Mouse (Mus musculus) spleen, postnatal 10 days (tissue): ENCODE measurements around the gene Prkcd.
A peak's percentile ranks its signal among the peaks of the same experiment; 100 is the strongest.

Experiments used
- DNase-seq, 2 experiments: peaks; one replicate each; pipeline ENCODE4 v3.0.0; 2021 to 2022; ENCODE audit warnings: low spot score in 2 of 2

Prkcd gene

DNA sequence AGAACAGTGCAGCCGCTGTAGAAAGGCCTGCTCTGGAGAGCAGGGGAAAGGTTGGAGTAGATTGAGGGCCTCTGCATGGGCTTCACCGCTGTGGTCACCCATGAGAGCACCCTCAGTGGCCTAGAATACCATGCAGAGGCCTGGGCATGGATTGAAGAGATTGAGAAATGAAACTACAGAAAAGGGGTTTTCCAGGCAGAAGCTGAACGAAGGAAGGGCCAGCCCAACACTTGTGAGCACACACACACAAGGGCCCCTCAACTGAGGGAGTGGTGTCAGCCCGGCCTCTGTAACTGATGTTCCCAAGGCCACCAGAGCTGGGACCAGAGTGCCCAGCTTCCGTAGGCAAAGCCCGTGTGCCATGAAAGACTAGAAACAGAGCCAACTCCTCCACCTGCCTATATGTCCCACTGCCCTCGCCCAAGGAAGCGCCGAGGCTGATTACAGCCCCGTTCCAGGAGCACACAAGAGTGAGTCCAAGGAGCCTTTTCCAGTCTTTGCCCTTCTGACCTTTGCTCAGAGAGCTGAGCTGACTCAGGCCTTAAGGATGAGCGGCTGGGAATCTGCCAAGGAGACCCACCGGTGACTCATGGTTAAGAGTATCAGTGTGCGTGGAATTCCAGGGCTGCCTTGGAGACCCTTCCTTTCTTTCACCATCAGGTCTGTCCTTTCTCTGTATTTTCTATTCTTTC lies 9.4 kb upstream of the Prkcd start:
- peak in 1 of 2 experiments; percentile 36 for DNase-seq

DNA sequence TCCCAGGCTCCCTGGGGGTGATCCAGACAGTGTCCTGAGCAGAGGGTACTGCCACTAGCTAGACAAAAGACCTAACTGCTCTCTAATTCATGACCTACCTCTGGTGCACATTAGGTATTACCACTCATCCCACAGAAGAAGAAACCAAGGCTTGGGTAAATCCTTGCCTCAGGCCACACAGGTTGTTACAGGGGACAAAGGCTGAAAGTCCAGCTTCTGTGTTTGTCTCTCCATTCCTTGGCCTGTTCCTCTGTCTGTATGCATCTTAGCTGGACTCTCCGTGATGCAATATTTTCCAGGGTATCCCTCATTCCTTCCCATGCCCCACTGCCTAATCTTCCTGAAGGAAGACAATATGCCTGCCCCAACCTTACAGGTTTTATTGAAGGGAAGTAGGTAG lies 8.4 kb upstream of the Prkcd start:
- DNase-seq = no peak

DNA sequence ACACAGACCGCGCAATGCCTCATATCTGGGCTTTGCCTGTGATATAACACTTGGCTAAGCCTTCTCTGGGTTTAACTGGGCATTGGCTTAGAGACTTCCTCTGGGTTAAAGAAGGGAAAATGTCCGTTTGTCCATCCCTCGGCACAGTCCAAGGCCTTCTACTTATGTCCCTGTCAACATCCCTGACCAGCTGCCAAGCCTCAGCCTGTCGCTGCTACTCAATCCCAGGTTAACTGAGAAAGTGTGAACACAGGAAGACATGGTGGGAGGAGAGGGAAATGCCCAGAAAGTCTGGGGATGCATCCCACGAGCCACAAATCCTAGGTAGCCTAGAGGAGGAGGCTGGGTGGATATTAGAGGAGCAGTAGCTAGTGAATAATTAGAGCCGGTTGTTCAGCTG lies 7.7 kb upstream of the Prkcd start:
- DNase-seq = no peak

DNA sequence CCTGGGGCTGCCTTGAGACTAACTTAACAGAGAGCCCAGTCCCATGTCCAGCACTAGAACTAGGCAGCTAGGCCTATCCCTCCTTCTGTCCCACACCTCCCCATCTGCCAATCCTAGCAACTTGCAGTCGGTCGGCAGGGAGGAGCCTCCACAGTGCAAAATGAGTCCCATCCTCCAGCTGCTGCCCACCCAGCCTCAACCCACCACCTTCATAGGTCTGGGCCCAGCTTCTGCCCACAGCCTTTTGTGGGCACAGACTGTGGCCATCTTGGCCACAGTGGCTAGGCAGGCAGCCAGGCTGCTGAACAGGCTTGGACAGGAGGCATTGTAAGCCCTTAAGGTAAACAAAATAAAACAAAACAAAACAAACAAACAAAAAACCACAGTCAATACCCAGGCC lies 5.8 kb upstream of the Prkcd start:
- DNase-seq = no peak

DNA sequence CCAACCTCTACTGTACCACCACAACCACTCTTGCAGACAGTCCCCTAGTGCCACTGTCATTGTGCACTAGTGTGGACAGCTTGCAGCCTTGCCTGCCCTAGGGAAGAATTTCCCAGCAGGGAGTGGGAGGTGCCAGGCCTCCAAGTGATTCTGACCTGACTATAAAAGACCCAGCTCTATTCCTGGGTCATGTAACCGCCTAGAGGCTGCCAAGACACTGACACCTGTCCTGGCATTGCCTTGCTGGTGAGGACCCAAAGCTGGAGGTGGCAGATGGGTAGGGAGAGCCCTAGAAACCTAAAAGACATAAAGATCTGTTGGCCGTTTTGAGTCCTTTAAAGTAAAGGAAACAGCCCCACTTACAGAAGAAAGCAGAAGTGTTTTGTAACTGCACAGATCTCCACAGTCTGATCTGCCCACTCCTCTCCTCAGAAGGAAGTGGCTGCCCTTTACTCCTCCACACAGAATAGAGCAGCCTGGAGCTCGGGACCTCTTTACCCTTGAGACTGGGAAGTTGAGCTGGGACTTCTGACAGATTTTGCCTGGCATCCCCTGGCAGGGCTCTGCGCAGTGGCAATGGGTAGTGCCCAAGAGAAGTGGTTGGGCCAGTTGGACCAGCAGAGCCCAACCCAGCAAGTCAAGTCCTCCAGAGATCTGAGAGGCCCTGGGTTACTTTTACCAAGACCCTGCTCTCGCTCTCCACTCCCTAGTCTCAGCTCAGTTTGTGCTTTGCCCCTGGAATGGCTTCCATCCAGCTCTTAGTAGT lies 5.0 kb upstream of the Prkcd start:
- DNase-seq = no peak

DNA sequence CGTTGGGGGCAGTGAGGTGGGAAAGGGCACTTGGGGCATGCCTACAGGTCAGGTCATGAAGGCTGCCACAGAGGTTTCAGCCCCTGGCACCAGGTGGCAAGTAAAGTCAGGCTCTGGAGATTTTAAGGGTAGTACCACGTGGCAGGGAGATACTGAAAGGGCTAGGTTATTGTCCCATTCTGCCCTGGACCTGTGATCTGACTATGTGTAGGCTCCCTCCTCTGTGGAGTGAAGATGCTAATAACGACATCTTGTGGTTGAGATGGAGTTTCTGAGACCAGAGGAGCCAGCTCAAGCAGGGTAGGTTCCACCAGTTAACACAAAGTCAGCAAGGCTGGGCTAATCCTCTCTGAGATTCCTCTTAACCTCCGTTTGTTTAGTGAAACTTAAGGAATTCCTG lies 3.8 kb upstream of the Prkcd start:
- DNase-seq = no peak

DNA sequence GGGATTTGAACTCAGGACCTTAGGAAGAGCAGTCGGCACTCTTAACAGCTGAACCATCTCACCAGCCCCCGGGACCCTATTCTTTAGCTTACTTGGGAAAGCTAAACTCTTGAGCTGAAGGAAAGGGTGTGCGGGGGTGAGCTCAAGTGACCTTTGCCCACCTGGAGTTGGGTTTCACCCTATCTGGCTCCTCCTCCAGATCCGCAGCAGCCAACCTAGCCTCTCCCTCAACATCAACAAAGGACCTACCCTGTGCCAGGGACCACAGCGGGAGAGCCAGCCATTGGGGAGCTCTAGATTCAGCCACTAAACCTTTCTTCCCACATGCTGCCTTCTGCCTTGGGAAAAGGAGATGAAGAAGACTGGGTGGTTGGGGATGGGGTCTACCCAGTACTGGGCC lies 2.2 kb upstream of the Prkcd start:
- no peak for DNase-seq

DNA sequence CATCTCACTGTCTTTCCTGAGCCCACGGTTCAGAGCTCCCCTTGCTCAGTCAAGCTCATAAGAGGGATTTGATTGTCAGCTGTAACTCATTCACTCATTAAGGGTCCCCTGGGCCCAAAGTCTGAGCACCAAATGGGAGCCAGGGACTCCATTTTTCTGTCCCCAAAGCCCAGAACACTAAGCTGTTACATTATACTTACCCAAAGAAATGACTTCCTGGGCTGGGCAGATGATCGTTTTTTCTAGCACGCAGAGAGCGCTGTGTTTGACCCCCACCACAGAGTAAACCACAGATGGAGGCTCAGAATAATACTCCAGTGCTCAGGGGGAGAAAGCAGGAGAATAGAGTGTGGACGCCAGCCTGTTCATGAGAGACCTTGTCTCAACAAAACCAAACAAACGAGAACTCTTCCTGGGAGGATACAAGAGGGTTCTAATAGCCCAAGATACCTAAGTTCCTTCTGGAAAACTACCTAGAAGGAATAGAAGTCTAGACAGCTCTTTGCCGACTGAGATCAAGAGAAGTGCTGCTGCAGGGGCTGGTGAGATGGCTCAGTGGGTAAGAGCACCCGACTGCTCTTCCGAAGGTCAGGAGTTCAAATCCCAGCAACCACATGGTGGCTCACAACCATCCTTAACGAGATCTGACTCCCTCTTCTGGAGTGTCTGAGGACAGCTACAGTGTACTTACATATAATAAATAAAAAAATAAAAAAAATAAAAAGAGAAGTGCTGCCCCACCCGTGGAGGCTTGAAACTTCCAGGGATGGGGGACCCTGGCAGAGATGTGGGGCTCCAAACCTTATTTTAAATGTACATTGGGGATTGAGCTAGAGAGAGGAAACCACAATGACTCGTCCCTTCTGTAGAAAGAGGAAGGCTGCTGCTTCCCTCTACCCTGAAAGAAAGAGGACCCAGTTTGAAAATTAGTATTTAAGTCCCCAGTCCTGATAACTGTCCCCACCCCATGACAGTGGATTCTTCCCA lies 1.0 kb upstream of the Prkcd start:
- no peak for DNase-seq

DNA sequence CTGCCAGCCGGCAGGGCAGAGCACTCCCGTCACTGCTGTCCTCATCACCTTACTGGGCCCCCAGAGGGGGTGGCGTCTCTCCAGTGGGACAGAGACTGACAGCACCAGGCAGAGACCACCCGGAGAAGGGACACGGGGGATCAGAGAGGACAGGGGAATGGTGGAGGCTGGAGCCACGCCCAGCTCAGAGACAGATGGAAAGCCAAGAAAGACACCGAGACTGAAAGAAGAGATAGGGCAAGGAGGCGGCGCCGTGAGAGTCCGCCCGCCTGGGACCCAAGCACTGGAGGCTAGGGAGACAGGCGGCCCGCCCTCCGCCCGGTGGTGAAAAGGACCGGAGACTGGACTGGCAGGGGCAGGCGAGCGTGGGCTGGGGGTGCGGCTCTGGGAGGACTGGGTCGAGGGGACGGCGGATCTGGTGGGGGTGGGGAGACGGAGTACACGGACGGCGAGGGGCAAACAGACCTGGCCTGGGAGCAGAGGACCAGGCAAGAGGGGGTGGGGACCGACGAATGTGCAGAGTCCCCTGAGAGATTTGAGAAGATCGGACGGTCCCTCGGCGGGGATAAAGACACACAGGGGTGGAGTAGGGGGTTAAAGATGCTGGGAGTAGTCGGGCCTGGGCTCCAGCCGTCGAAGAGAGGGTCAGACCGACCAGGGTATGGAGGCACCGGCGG lies 741 bp downstream of the Prkcd start:
- DNase-seq = peak; percentile 57 to 71

DNA sequence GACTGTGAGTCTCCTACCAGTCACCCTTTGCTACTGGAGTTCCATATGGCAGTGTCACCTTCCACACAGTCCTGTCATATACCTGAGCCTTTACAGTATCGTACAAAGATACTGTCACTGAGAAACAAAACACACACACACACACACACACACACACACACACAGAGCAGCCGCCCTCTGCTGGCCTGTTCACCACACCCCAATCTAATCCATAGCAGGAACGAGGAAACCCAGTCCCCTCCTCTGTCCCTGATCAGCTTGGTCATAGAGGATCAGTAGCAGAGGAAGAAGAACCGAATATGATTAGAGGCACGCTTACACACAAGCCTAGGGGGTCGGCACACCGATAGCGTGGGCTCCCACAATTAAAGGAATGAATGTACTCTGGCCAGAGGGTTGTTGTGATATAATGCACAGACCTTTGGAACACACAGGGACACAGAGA lies 1.7 kb downstream of the Prkcd start:
- DNase-seq = no peak

DNA sequence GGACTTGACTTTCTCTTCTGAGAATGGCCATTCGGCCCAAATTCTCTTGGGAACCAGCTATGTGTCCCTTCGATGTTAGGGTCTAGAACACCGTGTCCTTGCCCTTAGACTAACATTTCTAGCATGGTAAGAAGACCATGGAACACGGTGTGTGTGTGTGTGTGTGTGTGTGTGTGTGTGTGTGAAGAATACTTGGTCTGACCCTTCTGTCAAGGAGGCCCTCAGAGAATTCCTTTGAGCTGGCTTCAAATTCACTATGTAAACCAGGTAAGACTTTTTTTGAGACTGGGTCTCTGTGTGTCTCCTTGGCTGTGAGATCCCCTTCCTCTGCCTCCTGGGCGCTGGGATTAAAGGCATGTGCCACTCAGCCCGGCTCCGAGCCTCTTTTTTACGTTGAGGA lies 3.5 kb downstream of the Prkcd start:
- no peak for DNase-seq

DNA sequence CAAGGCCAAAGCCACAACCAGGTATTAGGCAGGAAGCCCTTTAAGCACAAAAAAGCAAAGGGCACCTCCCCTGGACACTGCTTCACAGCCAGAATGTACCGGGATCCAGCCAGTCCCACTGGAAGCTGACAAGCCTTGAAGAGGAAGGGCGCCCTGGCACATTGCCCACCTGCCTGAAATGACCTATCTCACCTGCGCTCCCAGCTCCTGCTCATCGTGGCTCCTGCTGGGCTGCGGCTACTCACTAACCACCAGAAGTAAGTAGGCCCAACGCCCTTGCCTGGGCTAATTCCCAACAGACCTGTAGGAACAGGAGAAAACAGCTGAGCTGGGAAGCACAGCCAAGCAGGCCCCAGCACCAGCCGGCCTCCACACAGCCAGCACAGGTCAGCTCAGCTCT lies 3.9 kb downstream of the Prkcd start:
- no peak for DNase-seq

DNA sequence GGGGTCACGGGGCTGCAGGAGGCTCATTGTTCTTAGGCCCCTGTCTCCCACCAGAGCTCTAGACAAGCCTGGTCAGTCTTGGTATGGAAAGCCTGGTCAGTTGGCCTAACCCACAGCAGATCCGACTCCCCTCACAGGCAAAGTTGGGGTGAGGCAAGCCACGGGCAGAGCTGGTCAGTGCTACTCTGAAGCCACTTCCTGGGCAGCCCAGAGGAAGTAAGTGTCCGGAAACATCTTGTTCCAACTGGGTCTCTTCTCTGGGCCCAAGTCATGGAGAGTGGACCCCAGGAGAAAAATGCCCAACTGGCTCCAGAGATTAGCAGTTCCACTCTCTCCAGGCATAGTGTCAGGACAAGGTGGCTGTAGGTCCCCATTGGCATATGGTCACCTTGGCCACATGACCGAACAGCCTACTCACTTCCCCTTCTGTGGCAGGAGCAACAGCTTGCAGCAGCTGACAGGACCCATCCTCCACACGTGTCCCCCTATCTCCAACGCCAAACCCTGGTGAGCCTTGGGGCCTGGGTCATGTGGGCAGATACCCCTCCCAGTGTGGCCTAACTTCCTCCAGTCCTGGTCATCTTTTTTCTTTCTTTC lies 5.9 kb downstream of the Prkcd start:
- no peak for DNase-seq

DNA sequence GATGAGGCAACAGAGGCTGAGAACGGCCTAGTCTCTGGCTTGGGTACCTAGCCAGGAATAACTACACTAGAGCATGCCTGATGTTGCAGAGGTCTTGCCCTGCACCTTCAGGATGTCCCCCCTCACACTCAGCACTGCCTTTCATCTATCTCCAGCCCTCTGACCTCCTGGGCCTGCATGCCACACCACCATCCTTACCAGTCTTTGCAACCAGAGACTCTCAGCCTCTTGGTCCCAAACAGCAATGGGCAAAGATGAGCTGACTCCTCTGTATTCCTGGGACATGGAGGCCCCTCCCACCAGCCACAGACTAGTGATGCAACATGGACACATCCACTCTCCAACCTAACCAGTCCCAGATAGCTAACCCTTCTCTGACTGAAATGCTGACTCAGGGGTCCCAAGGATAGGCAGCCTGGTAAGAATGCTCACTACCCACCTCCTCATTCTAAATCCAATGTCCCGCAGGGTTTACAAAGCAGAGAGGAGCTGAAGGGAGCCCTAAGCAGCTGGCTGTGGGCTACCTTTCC lies 7.2 kb downstream of the Prkcd start:
- no peak for DNase-seq

DNA sequence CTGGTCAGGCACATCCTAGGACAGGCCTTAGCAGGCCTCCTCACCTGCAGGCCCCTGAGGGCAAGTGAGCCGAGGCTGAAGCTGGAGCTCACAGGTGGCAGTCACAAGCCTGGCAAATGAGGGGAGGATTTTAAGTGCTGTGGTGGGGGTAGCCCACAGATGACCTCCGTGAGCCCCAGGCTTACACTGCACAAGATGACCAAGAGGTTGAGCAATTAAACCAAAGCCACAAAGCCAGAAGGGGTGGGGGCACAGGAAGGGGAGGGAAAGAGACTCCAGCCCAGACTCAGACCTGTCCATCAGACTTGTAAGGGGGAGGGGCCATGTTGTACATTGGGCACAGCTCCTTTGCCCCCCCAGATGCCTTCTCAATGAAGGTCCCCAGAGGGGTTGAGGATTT lies 9.3 kb downstream of the Prkcd start:
- no peak for DNase-seq

DNA sequence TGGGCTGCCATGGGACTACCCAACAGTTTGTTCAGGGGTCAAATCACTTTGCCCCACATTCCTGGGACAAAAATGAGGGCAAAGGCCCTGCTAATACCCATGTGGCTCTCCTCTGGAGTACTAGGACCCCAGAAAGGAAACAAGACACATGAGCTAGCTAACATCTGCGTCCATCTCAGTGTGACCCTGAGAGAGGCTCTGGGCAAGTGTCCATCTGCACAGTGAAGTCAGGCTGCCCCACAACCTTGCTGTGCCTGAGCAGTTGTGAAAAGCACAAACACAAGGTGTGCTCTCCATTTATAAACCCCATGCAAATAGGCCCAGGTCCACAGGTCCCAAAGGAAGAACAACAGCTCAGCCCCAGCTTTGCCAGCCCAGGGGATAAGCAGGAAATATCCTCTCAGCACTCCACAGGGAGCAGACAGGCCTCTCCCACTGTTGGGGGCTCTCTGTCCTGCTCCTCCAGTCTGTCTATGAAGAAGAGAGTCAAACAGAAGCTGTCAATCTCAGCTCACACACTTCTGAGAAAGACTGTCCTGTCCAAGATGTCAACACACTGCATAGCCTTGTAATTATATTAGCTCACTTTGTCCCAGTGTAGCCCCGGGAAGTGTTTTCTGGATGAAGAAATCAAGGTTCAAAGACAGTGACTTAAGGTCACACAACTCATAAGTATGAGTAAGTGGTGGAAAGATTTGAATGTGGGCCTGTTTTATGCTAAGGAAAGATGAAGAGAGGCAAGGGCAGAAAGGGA lies 12.9 kb downstream of the Prkcd start:
- DNase-seq = no peak

DNA sequence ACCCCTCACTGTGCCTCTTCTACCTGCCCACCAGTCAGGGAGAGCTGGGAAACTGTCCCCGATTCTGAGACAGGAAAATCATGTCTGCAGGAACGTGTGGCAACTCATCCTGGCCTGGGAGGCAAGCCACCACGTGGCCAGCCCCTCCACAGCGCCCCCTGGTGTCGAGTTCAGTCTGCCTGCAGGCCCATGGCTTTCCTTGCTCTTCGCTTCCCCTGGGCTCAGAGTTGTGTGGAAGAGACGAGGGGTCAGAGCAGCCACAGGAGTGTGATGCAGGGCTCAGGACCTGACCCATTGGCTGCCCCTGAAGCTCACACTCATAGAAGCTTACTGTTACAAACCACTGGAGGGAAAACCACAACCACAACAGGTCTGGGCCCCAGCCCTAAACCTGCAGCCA lies 13.5 kb downstream of the Prkcd start:
- DNase-seq = peak; percentile 82 to 92

DNA sequence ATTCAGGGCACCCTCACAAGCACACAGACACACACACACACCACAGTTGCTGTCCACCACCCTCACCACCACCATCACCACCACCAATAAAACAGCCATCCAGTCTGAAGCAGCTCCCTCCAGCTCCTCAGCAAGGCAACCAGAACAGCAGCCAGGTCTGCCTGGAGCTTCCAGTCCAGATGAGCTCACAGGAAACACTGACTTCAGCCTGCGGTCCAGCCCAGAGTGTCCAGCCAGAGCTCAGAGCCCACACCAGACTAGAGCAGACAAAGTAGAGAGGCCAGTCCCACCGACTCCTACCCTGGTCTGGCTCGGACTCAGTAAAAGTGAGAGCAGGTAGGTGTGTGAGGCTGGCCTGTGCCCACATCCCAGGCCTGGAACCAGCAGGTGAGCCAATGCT lies 15.1 kb downstream of the Prkcd start:
- DNase-seq = no peak

DNA sequence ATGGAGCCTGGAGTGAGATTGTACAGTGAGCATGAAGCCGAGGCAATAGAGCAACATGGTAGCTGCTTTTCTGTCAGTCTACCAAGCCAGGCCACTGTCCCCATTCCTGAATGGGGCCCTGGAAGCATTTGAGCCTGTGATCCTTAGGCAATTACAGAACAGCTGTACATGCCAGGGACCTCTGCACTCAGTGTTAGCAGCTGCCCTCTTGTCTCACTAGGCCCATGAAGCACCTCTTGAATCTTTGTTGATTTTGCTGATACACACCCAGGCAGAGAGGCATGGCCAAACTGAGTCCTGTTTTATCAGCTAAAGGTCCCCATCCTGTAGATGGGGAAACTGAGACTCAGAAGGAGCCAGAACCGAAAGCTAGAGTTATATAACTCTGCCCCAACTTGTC lies 15.7 kb downstream of the Prkcd start:
- no peak for DNase-seq

DNA sequence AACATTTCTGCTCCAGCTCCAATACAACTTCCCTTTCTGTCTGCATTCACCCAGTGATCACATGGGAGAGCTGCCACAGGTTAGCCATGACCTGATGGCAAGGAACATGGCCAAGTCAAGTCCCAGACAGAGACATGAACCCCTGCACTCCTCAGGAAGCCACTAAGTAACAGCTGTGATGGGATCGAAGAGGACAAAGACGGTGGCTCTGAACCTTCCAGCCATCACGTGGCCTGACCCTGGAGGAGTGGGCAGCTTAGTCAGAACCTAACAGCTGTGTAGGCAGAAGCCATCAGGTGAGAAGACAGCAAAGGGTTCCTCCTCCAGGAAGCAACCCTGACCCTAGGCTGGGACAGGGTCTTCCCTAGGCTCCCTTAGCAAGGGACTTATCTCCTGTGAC lies 16.5 kb downstream of the Prkcd start:
- no peak for DNase-seq
